Mouse (Mus musculus): ENCODE data around the gene Psors1c2. TPM values are rescaled to one million over a fixed set of nuclear protein-coding genes. Genes with fewer than 3 reads are reported as not detected.

Psors1c2 gene
- total and polyA plus RNA-seq, 2 experiments from 2014 or later = 0.59 TPM; not detected in 1

GRCm38 (mm10) chr17:35544680-35545079 is 11.7 kb downstream of the Psors1c2 start:
- ATAC-seq (peak; percentile 39), DNase-seq (ENCODE audit: low spot score) (peak; percentile 76)
- WGBS = 28% methylated on average over 6 of the region's 6 CpGs
- peaks cover 13% of the 10 kb centered on the region; the same call in 1 of the 2 replicates for H3K4me1 ChIP-seq (ENCODE audit: insufficient read depth, low read length)
- no peak overlapping the region for H3K27ac ChIP-seq
- H3K9me3 ChIP-seq (ENCODE audit: low read length) = no peaks in the 10 kb centered on the region
- TF ChIP-seq CTCF (IDR thresholded peaks at IDR 0.05; ENCODE audit: low read depth) = peak; percentile 86
- no peaks in the 10 kb centered on the region for H3K36me3 ChIP-seq (ENCODE audit: insufficient read depth, low read length)
- H3K4me3 ChIP-seq (ENCODE audit: low read length) = no peak overlapping the region
- no peak overlapping the region for H3K9ac ChIP-seq (replicated peaks; ENCODE audit: low read length)
- no peak overlapping the region for H3K4me2 ChIP-seq (ENCODE audit: low read depth, low read length)
- H3K27me3 ChIP-seq (ENCODE audit: insufficient read depth, low read length) = no peaks in the 10 kb centered on the region

DNA sequence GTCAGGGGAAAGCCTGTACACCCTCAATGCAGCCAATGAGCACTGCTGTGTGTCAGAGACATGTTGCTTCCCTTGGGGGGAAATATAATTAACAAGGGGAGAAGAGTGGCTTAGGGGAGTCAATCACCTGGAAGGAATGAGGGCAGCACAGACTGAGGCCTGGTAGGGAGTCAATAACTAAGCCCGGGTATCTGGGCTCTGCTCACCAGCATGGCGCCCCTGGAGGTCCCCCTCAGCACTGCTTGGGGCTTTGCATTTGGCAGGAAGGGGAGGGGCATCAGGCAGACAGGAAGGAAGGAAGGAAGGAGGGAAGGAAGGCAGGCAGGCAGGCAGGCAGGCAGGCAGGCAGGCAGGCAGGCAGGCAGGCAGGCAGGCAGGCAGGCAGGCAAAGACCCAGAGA is 14.5 kb downstream of the Psors1c2 start:
- TF ChIP-seq CTCF (IDR thresholded peaks at IDR 0.05; ENCODE audit: low read depth) = no peak
- ATAC-seq (no peak), DNase-seq (ENCODE audit: low spot score) (no peak)
- Histone ChIP-seq H3K4me1 (ENCODE audit: insufficient read depth, low read length) (peaks cover 13% of the 10 kb centered on the region; the same call in 1 of the 2 replicates), H3K27me3 (ENCODE audit: insufficient read depth, low read length) (no peaks in the 10 kb centered on the region), H3K9me3 (ENCODE audit: low read length) (no peaks in the 10 kb centered on the region), H3K36me3 (ENCODE audit: insufficient read depth, low read length) (no peaks in the 10 kb centered on the region), H3K4me2 (ENCODE audit: low read depth, low read length) (no peak overlapping the region), H3K27ac (no peak overlapping the region), H3K9ac (replicated peaks; ENCODE audit: low read length) (no peak overlapping the region), H3K4me3 (ENCODE audit: low read length) (no peak overlapping the region)
- 36% methylated on average over 2 of the region's 2 CpGs for WGBS

- Histone ChIP-seq H3K9me3 (ENCODE audit: low read length) (no peaks in the 10 kb centered on the region), H3K4me3 (ENCODE audit: low read length) (no peak overlapping the region), H3K27me3 (ENCODE audit: insufficient read depth, low read length) (no peaks in the 10 kb centered on the region), H3K4me1 (ENCODE audit: insufficient read depth, low read length) (0 out of 2 replicates have a peak, but pooled peaks cover 7% of the 10 kb centered on the region), H3K9ac (replicated peaks; ENCODE audit: low read length) (no peak overlapping the region), H3K27ac (no peak overlapping the region), H3K4me2 (ENCODE audit: low read depth, low read length) (no peak overlapping the region), H3K36me3 (ENCODE audit: insufficient read depth, low read length) (no peaks in the 10 kb centered on the region)
- no peak for TF ChIP-seq CTCF (IDR thresholded peaks at IDR 0.05; ENCODE audit: low read depth)
- DNase-seq (ENCODE audit: low spot score) (no peak), ATAC-seq (no peak)
- 26% methylated on average over 5 of the region's 5 CpGs for WGBS
Measured at GRCm38 (mm10) chr17:35548636-35549035, 15.6 kb downstream of the Psors1c2 start.

DNA sequence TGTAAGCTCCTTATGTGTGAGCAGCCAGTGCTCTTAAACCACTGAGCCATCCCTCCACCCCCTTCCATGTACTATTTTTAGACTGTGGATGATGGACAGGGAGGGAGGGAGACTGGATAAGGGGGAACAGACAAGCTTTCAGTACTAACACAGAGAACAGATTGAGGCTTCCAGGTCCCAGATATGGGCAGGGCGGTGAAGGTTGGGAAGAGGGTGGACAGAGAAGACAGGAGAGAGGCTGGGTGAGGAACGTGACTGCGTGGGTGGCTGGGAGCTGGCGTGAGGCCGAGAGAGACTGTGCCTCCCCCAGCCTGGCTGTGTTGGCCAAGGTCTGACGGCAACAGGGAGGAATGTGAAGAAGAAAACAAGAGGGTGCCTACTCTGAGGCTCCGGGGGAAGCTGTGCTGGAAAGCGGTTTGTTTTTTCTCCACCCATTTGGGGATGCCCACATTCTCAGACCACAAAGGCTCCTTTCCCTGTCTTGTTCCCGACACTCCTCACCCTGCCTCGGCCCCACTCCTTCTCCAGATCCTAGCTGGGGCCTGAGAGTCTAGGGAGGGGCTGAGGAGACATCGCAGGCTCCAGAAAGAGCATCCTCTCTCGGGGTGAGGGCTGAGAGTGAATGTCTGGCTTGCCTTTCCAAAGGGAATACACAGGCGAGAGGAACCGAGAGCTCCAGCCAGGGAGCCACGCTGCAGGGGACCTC is 16.6 kb downstream of the Psors1c2 start:
- H3K4me2 ChIP-seq (ENCODE audit: low read depth, low read length) = no peak overlapping the region

DNA sequence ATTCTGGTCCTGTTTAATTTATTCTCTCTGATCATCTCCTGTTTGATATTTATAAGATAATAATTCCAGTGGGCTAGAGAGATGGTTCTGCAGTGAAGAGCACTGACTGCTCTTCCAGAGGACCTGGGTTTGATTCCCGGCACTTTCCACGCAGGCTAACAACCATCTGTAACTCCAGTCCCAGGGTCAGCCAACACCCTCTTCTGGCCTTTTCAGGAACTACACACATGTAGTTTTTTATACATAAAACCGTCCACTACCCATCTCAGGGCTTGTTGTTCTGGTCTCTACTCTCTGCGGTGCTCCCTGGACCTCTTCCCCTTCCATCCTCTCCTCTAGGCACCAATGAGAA is 17.1 kb downstream of the Psors1c2 start:
- H3K4me3 ChIP-seq (ENCODE audit: low read length) = no peak overlapping the region
- 0 out of 2 replicates have a peak, but pooled peaks cover 7% of the 10 kb centered on the region for H3K4me1 ChIP-seq (ENCODE audit: insufficient read depth, low read length)
- no peaks in the 10 kb centered on the region for H3K9me3 ChIP-seq (ENCODE audit: low read length)
- H3K9ac ChIP-seq (replicated peaks; ENCODE audit: low read length) = no peak overlapping the region
- 96% methylated on average over 4 of the region's 4 CpGs for WGBS
- peak overlapping the region; percentile 17; the same call in 1 of the 2 replicates for H3K27ac ChIP-seq
- TF ChIP-seq CTCF (IDR thresholded peaks at IDR 0.05; ENCODE audit: low read depth) = no peak
- no peaks in the 10 kb centered on the region for H3K36me3 ChIP-seq (ENCODE audit: insufficient read depth, low read length)
- no peak for ATAC-seq
- DNase-seq (ENCODE audit: low spot score) = no peak
- H3K4me2 ChIP-seq (ENCODE audit: low read depth, low read length) = no peak overlapping the region
- H3K27me3 ChIP-seq (ENCODE audit: insufficient read depth, low read length) = no peaks in the 10 kb centered on the region

More for the DNA sequence above, 16.6 kb downstream of the Psors1c2 start:
- Histone ChIP-seq H3K27me3 (ENCODE audit: insufficient read depth, low read length) (no peaks in the 10 kb centered on the region), H3K36me3 (ENCODE audit: insufficient read depth, low read length) (no peaks in the 10 kb centered on the region), H3K4me1 (ENCODE audit: insufficient read depth, low read length) (0 out of 2 replicates have a peak, but pooled peaks cover 7% of the 10 kb centered on the region), H3K9ac (replicated peaks; ENCODE audit: low read length) (no peak overlapping the region), H3K27ac (peak overlapping the region; percentile 17; the same call in 1 of the 2 replicates), H3K4me3 (ENCODE audit: low read length) (no peak overlapping the region), H3K9me3 (ENCODE audit: low read length) (no peaks in the 10 kb centered on the region)
- 28% methylated on average over 15 of the region's 15 CpGs for WGBS
- peak; percentile 40 for DNase-seq (ENCODE audit: low spot score)
- no peak for TF ChIP-seq CTCF (IDR thresholded peaks at IDR 0.05; ENCODE audit: low read depth)
- ATAC-seq = peak; percentile 60

- DNase-seq (ENCODE audit: low spot score) = no peak
- no peaks in the 10 kb centered on the region for H3K9me3 ChIP-seq (ENCODE audit: low read length)
- no peak for TF ChIP-seq CTCF (IDR thresholded peaks at IDR 0.05; ENCODE audit: low read depth)
- H3K36me3 ChIP-seq (ENCODE audit: insufficient read depth, low read length) = no peaks in the 10 kb centered on the region
- no peak for ATAC-seq
- H3K4me2 ChIP-seq (ENCODE audit: low read depth, low read length) = no peak overlapping the region
- WGBS = 68% methylated on average over 8 of the region's 8 CpGs
- no peak overlapping the region for H3K9ac ChIP-seq (replicated peaks; ENCODE audit: low read length)
- H3K27ac ChIP-seq = no peak overlapping the region
- no peak overlapping the region for H3K4me3 ChIP-seq (ENCODE audit: low read length)
- 0 out of 2 replicates have a peak, but pooled peaks cover 7% of the 10 kb centered on the region for H3K4me1 ChIP-seq (ENCODE audit: insufficient read depth, low read length)
- no peaks in the 10 kb centered on the region for H3K27me3 ChIP-seq (ENCODE audit: insufficient read depth, low read length)
Measured at GRCm38 (mm10) chr17:35550871-35551270, 17.9 kb downstream of the Psors1c2 start.

DNA sequence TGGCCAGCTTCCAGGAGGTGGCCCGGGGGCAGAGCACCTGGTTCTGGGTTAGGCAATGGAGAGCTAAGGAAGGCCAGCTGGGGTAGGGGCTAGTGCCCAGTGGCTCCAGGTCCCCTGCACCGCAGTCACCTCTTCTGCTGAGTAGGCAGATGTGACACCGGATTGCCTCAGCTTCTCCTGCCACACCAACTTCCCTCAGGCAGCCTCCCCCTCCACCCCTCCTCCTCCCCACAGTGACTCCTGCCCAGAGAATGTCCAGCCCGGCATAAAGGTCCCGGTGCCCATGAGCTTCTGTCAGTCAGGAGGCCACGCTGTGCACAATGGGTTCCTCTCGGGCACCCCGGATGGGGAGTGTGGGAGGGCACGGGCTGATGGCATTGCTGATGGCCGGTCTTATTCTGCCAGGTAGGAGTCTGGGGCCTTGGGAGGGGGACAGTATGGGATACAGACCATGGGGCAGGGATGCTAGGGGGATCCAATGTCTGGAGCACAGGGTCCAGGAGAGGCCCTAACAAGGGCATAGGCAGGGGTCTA is 18.9 kb downstream of the Psors1c2 start, which contains the start of gene Cdsn:
Gene Cdsn (plus strand): TSS at position 248 of the 534 bp plus-strand sequence.
- Histone ChIP-seq H3K27ac (no peak within 1 kb of the TSS), H3K4me2 (ENCODE audit: low read depth, low read length) (no peak within 1 kb of the TSS), H3K27me3 (ENCODE audit: insufficient read depth, low read length) (no peaks in the 10 kb centered on the region), H3K4me1 (ENCODE audit: insufficient read depth, low read length) (0 out of 2 replicates have a peak, but pooled peaks cover 5% of the 10 kb centered on the region), H3K4me3 (ENCODE audit: low read length) (no peak within 1 kb of the TSS), H3K9me3 (ENCODE audit: low read length) (no peaks in the 10 kb centered on the region), H3K9ac (replicated peaks; ENCODE audit: low read length) (no peak within 1 kb of the TSS), H3K36me3 (ENCODE audit: insufficient read depth, low read length) (no peaks in the 10 kb centered on the region)
- ATAC-seq = no peak
- TF ChIP-seq CTCF (IDR thresholded peaks at IDR 0.05; ENCODE audit: low read depth) = no peak
- DNase-seq (ENCODE audit: low spot score) = no peak
- 64% methylated on average over 10 of the region's 10 CpGs for WGBS

Measured in hindbrain, postnatal 0 days (tissue).